20 mouse cellular contexts compared by ENCODE assay signal in genomic region chr5:91790412-91790811, GRCm38 (mm10).
DNase-seq lines count a peak whose midpoint lies in the region; ATAC-seq and TF ChIP-seq lines count a peak whose summit lies in the region.
"Had no signal": no experiment of that assay in that cellular context is flagged by ENCODE, and none has a peak within 500 bp of the region (broad histone marks: within the 10 kb centered on the region; RNA-seq: fewer than 3 reads in every experiment).

No protein-coding gene starts in this region.

- no peak for TF ChIP-seq POLR2A in limb, embryonic 14.5 days (IDR thresholded peaks at IDR 0.05; ENCODE audit: borderline replicate concordance, extremely low read depth, insufficient read depth, insufficient read length)

- H3K4me3 ChIP-seq in limb, embryonic 11.5 days (ENCODE audit: low read depth, low read length): no peak overlapping the region
- H3K4me3 ChIP-seq in limb, embryonic 10.5 days: no peak overlapping the region
- H3K4me3 ChIP-seq in embryonic facial prominence, embryonic 13.5 days: no peak overlapping the region
- H3K4me3 ChIP-seq in limb, embryonic 14.5 days (replicated peaks; ENCODE audit: low read length): no peak overlapping the region
- H3K4me3 ChIP-seq in forebrain, embryonic 15.5 days: no peak overlapping the region
- H3K4me3 ChIP-seq: forebrain, embryonic 13.5 days; heart, embryonic 10.5 days; hindbrain, embryonic 13.5 days had no signal

- H3K4me1 ChIP-seq in limb, embryonic 11.5 days (ENCODE audit: control insufficient read depth, insufficient read depth, low read length): no peaks in the 10 kb centered on the region
- no peaks in the 10 kb centered on the region for H3K4me1 ChIP-seq in limb, embryonic 10.5 days
- peaks cover 5% of the 10 kb centered on the region; the same call in 1 of the 2 replicates for H3K4me1 ChIP-seq in embryonic facial prominence, embryonic 13.5 days
- no peaks in the 10 kb centered on the region for H3K4me1 ChIP-seq in limb, embryonic 14.5 days (ENCODE audit: control insufficient read depth, insufficient read depth, low read length)
- no peaks in the 10 kb centered on the region for H3K4me1 ChIP-seq in forebrain, embryonic 15.5 days
- H3K4me1 ChIP-seq: forebrain, embryonic 13.5 days; heart, embryonic 10.5 days; hindbrain, embryonic 13.5 days had no signal

- no peak for DNase-seq in limb, embryonic 11.5 days (ENCODE audit: low spot score)
- DNase-seq in limb, embryonic 10.5 days (ENCODE audit: low spot score): no peak
- DNase-seq in limb, embryonic 14.5 days (ENCODE audit: low spot score): peak; percentile 54
- no peak for DNase-seq in ovary, postnatal 14 days (ENCODE audit: low spot score)
- DNase-seq in lung, postnatal 10 days: no peak
- DNase-seq: adrenal gland, postnatal 14 days; cerebellum, adult 18-20 months; cerebellum, adult 9-11 months; cerebellum, postnatal 36 days; gastrocnemius, postnatal 10 days; heart, adult 18-20 months; heart, postnatal 10 days had no signal

- H3K9me3 ChIP-seq in limb, embryonic 11.5 days (ENCODE audit: control insufficient read depth, low read length): no peaks in the 10 kb centered on the region
- H3K9me3 ChIP-seq in limb, embryonic 10.5 days (replicated peaks): no peaks in the 10 kb centered on the region
- no peaks in the 10 kb centered on the region for H3K9me3 ChIP-seq in embryonic facial prominence, embryonic 13.5 days
- no peaks in the 10 kb centered on the region for H3K9me3 ChIP-seq in limb, embryonic 14.5 days (ENCODE audit: control insufficient read depth, low read length)
- no peaks in the 10 kb centered on the region for H3K9me3 ChIP-seq in forebrain, embryonic 15.5 days
- H3K9me3 ChIP-seq: forebrain, embryonic 13.5 days; heart, embryonic 10.5 days; hindbrain, embryonic 13.5 days had no signal

- H3K36me3 ChIP-seq in limb, embryonic 11.5 days (ENCODE audit: control insufficient read depth, insufficient read depth, low read length): no peaks in the 10 kb centered on the region
- no peaks in the 10 kb centered on the region for H3K36me3 ChIP-seq in limb, embryonic 10.5 days
- no peaks in the 10 kb centered on the region for H3K36me3 ChIP-seq in embryonic facial prominence, embryonic 13.5 days
- H3K36me3 ChIP-seq in limb, embryonic 14.5 days (ENCODE audit: control insufficient read depth, insufficient read depth, low read length): no peaks in the 10 kb centered on the region
- no peaks in the 10 kb centered on the region for H3K36me3 ChIP-seq in forebrain, embryonic 15.5 days
- H3K36me3 ChIP-seq: heart, embryonic 10.5 days; hindbrain, embryonic 13.5 days had no signal

- no peak overlapping the region for H3K4me2 ChIP-seq in limb, embryonic 11.5 days (ENCODE audit: low read depth, severe bottlenecking)
- H3K4me2 ChIP-seq in embryonic facial prominence, embryonic 13.5 days: no peak overlapping the region
- H3K4me2 ChIP-seq in limb, embryonic 14.5 days (replicated peaks; ENCODE audit: low read depth, low read length, severe bottlenecking): no peak overlapping the region
- H3K4me2 ChIP-seq in forebrain, embryonic 15.5 days (replicated peaks): no peak overlapping the region
- H3K4me2 ChIP-seq: forebrain, embryonic 13.5 days; hindbrain, embryonic 13.5 days had no signal

- no peaks in the 10 kb centered on the region for H3K27me3 ChIP-seq in limb, embryonic 11.5 days (ENCODE audit: control insufficient read depth, insufficient read depth, low read length)
- H3K27me3 ChIP-seq in limb, embryonic 10.5 days (ENCODE audit: low read depth, poor library complexity, severe bottlenecking): no peaks in the 10 kb centered on the region
- no peaks in the 10 kb centered on the region for H3K27me3 ChIP-seq in embryonic facial prominence, embryonic 13.5 days
- no peaks in the 10 kb centered on the region for H3K27me3 ChIP-seq in limb, embryonic 14.5 days (ENCODE audit: control insufficient read depth, insufficient read depth, low read length)
- no peaks in the 10 kb centered on the region for H3K27me3 ChIP-seq in forebrain, embryonic 15.5 days
- H3K27me3 ChIP-seq: forebrain, embryonic 13.5 days; hindbrain, embryonic 13.5 days; Patski had no signal

- ATAC-seq in limb, embryonic 11.5 days (ENCODE audit: insufficient number of reproducible peaks, low FRiP score, low TSS enrichment, low read depth): 0 out of 2 replicates have a peak, but pooled peaks have one; percentile 44
- ATAC-seq in embryonic facial prominence, embryonic 13.5 days (ENCODE audit: insufficient number of reproducible peaks, insufficient read depth, low FRiP score, low TSS enrichment, low read depth): 0 out of 2 replicates have a peak, but pooled peaks have one; percentile 20
- ATAC-seq in limb, embryonic 14.5 days (ENCODE audit: low FRiP score, low read depth): peak; percentile 89
- no peak for ATAC-seq in forebrain, embryonic 15.5 days (replicated peaks)
- ATAC-seq: activated CD4-positive, CD25-positive, alpha-beta regulatory T cell, adult 4 months; forebrain, embryonic 13.5 days; hindbrain, postnatal 0 days; Patski had no signal

- 18% methylated on average over 2 of the region's 2 CpGs for WGBS in limb, embryonic 11.5 days
- WGBS in limb, embryonic 10.5 days: 38% methylated on average over 2 of the region's 2 CpGs
- 16% methylated on average over 2 of the region's 2 CpGs for WGBS in embryonic facial prominence, embryonic 13.5 days
- WGBS in limb, embryonic 14.5 days: 31% methylated on average over 2 of the region's 2 CpGs
- 47% methylated on average over 2 of the region's 2 CpGs for WGBS in forebrain, embryonic 15.5 days

- no peak overlapping the region; the same call in 1 of the 2 replicates for H3K27ac ChIP-seq in limb, embryonic 11.5 days (replicated peaks; ENCODE audit: low read depth, low read length)
- H3K27ac ChIP-seq in limb, embryonic 10.5 days: no peak overlapping the region
- no peak overlapping the region for H3K27ac ChIP-seq in embryonic facial prominence, embryonic 13.5 days
- no peak overlapping the region for H3K27ac ChIP-seq in limb, embryonic 14.5 days (replicated peaks; ENCODE audit: low read depth, low read length)
- H3K27ac ChIP-seq in forebrain, embryonic 15.5 days (replicated peaks): no peak overlapping the region
- H3K27ac ChIP-seq: forebrain, embryonic 13.5 days; heart, embryonic 10.5 days; hindbrain, embryonic 13.5 days; hindbrain, postnatal 0 days had no signal

- H3K9ac ChIP-seq in limb, embryonic 11.5 days (ENCODE audit: low read length): no peak overlapping the region
- no peak overlapping the region for H3K9ac ChIP-seq in embryonic facial prominence, embryonic 13.5 days
- no peak overlapping the region for H3K9ac ChIP-seq in limb, embryonic 14.5 days (ENCODE audit: low read depth, low read length, severe bottlenecking)
- H3K9ac ChIP-seq in forebrain, embryonic 15.5 days (replicated peaks): no peak overlapping the region
- H3K9ac ChIP-seq: forebrain, embryonic 13.5 days; hindbrain, embryonic 13.5 days had no signal
